Mouse (Mus musculus) small intestine, adult 2 months (tissue): ENCODE results near the gene Pitpnb.

Experiments
- CTCF ChIP-seq: fragments of 200-500 bp; IDR thresholded peaks from 2 replicates; pipeline ENCODE4 v1.5.1; 2012; ENCODE audit warnings: low read depth, mild to moderate bottlenecking, control low read depth, inconsistent platforms, low read length, moderate library complexity, mixed read lengths; ENCODE audit not compliant: insufficient replicate concordance, insufficient read length; ENCODE audit errors: extremely low read depth
- POLR2A ChIP-seq: fragments of 200-500 bp; IDR thresholded peaks from 2 replicates; pipeline ENCODE4 v1.6.1; 2012; ENCODE audit warnings: low read depth, mild to moderate bottlenecking, control low read depth, inconsistent platforms, low read length, moderate library complexity

GRCm38 (mm10) chr5:111317526-111317925 is 13.0 kb upstream of the Pitpnb start:
- TF ChIP-seq POLR2A: no peak
- no peak for TF ChIP-seq CTCF
